Mouse (Mus musculus): ENCODE results near the gene Crct1. TPM values are rescaled to one million over a fixed set of nuclear protein-coding genes. Genes with fewer than 3 reads are reported as not detected.

Gene Crct1
- total and polyA plus RNA-seq, 2 experiments from 2014 or later, result 2.5 to 6.4 TPM

DNA sequence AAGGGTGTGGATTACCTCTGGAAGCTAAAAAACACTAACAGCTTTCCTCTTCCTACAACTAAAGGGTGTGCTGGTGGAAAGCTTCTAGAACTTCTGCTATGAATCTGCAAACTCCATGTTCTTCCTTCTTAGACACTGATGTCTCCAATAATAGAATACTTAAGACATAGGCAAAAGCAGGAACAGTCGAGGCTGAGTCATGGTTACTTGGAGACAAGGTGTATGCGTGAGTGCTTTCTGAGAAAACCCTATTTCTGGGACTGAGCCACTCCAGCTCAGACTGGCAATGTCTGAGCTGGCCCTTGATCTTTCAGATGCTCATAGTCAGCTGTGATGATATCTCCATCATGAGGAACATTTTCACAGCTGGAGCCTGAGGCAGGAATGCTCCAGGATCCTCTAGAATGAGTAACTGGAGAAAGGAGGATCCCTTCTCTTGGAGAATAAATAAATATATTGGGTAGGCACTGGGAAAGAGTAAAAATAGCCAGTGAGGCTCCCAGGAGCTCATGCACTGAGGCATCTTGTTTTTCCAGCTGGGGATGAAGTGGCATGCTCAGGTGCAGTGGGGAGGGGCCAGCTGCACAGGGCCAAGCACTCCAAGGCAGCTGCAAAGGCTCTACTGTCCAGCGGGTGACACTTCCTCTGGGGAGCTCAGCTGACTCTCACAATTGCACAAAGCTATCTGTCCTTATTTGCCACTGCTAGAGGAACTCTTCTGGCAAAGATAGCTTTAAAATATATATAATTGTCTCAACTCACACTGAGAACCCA, 8.1 kb upstream of the Crct1 start:
- no peaks in the 10 kb centered on the region for H3K36me3 ChIP-seq (ENCODE audit: insufficient read depth, low read length)
- no peak overlapping the region for H3K27ac ChIP-seq (ENCODE audit: low read depth, low read length)
- H3K4me3 ChIP-seq (ENCODE audit: low read depth, low read length), result no peak overlapping the region
- no peaks in the 10 kb centered on the region for H3K4me1 ChIP-seq (ENCODE audit: insufficient read depth, low read length)
- ATAC-seq (ENCODE audit: low FRiP score), result no peak
- TF ChIP-seq CTCF (IDR thresholded peaks at IDR 0.05), result no peak
- 85% methylated on average over 3 of the region's 3 CpGs for WGBS
- H3K4me2 ChIP-seq (ENCODE audit: low read depth, low read length, poor library complexity, severe bottlenecking), result no peak overlapping the region
- no peak overlapping the region for H3K9ac ChIP-seq (replicated peaks; ENCODE audit: low read length, poor library complexity, severe bottlenecking)
- no peaks in the 10 kb centered on the region for H3K9me3 ChIP-seq (ENCODE audit: low read length)
- no peak for DNase-seq (ENCODE audit: low spot score)
- no peaks in the 10 kb centered on the region for H3K27me3 ChIP-seq (ENCODE audit: insufficient read depth, low read length)

- Histone ChIP-seq H3K4me3 (ENCODE audit: low read depth, low read length) (no peak overlapping the region), H3K9me3 (ENCODE audit: low read length) (no peaks in the 10 kb centered on the region), H3K27ac (ENCODE audit: low read depth, low read length) (no peak overlapping the region), H3K4me2 (ENCODE audit: low read depth, low read length, poor library complexity, severe bottlenecking) (no peak overlapping the region), H3K36me3 (ENCODE audit: insufficient read depth, low read length) (no peaks in the 10 kb centered on the region), H3K27me3 (ENCODE audit: insufficient read depth, low read length) (no peaks in the 10 kb centered on the region), H3K4me1 (ENCODE audit: insufficient read depth, low read length) (no peaks in the 10 kb centered on the region), H3K9ac (replicated peaks; ENCODE audit: low read length, poor library complexity, severe bottlenecking) (no peak overlapping the region)
- ATAC-seq (ENCODE audit: low FRiP score) (no peak), DNase-seq (ENCODE audit: low spot score) (no peak)
- WGBS, result 94% methylated on average over 1 of the region's 1 CpGs
- TF ChIP-seq CTCF (IDR thresholded peaks at IDR 0.05), result no peak
Observed at GRCm38 (mm10) chr3:93021171-93021570, 5.7 kb upstream of the Crct1 start.

- no peak within 1 kb of the TSS for H3K9ac ChIP-seq (replicated peaks; ENCODE audit: low read length, poor library complexity, severe bottlenecking)
- H3K36me3 ChIP-seq (ENCODE audit: insufficient read depth, low read length), result no peaks in the 10 kb centered on the region
- ATAC-seq (ENCODE audit: low FRiP score) (no peak), DNase-seq (ENCODE audit: low spot score) (no peak)
- H3K4me1 ChIP-seq (ENCODE audit: insufficient read depth, low read length), result no peaks in the 10 kb centered on the region
- no peak within 1 kb of the TSS for H3K4me3 ChIP-seq (ENCODE audit: low read depth, low read length)
- no peak within 1 kb of the TSS for H3K4me2 ChIP-seq (ENCODE audit: low read depth, low read length, poor library complexity, severe bottlenecking)
- WGBS, result 95% methylated on average over 2 of the region's 2 CpGs
- H3K9me3 ChIP-seq (ENCODE audit: low read length), result no peaks in the 10 kb centered on the region
- H3K27me3 ChIP-seq (ENCODE audit: insufficient read depth, low read length), result no peaks in the 10 kb centered on the region
- TF ChIP-seq CTCF (IDR thresholded peaks at IDR 0.05), result no peak
- H3K27ac ChIP-seq (ENCODE audit: low read depth, low read length), result no peak within 1 kb of the TSS
Observed at GRCm38 (mm10) chr3:93018960-93019359, 3.5 kb upstream of the Crct1 start, which contains the start of gene Lce1m. Gene Lce1m, minus strand, starts transcription at chr3:93019060.

- WGBS, result 15% methylated on average over 5 of the region's 5 CpGs
- Histone ChIP-seq H3K9ac (replicated peaks; ENCODE audit: low read length, poor library complexity, severe bottlenecking) (peak overlapping the region; percentile 53), H3K4me2 (ENCODE audit: low read depth, low read length, poor library complexity, severe bottlenecking) (peak overlapping the region; percentile 95), H3K27ac (ENCODE audit: low read depth, low read length) (no peak overlapping the region), H3K4me1 (ENCODE audit: insufficient read depth, low read length) (no peaks in the 10 kb centered on the region), H3K9me3 (ENCODE audit: low read length) (no peaks in the 10 kb centered on the region), H3K27me3 (ENCODE audit: insufficient read depth, low read length) (no peaks in the 10 kb centered on the region), H3K36me3 (ENCODE audit: insufficient read depth, low read length) (no peaks in the 10 kb centered on the region), H3K4me3 (ENCODE audit: low read depth, low read length) (peak overlapping the region; percentile 56)
- ATAC-seq (ENCODE audit: low FRiP score), result no peak
- no peak for TF ChIP-seq CTCF (IDR thresholded peaks at IDR 0.05)
- DNase-seq (ENCODE audit: low spot score), result no peak
Observed at GRCm38 (mm10) chr3:93014871-93015270, 616 bp downstream of the Crct1 start.

DNA sequence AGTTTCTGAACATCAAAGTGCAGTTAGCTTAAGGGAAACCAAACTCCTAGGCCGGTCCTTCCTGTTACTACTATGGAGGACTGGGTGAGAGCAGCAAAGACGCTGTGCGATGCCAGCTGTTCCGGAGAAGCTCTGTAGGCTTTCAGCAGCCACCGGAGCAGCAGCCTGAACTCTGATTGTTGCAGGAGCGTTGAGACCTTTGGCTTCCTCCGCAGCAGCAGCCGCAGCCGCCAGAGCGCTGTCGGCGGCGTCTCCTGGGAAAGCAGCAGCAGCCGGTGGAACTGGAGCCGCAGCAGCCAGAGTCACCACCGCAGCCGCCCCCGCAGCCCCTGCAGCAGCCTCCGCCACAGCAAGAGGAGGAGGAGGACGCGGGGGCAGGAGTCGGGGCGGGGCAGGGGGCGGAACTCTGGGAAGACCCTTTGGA, 1.1 kb downstream of the Crct1 start:
- TF ChIP-seq CTCF (IDR thresholded peaks at IDR 0.05), result peak; percentile 24
- Histone ChIP-seq H3K4me3 (ENCODE audit: low read depth, low read length) (peak overlapping the region; percentile 56), H3K4me2 (ENCODE audit: low read depth, low read length, poor library complexity, severe bottlenecking) (peak overlapping the region; percentile 95), H3K27ac (ENCODE audit: low read depth, low read length) (no peak overlapping the region), H3K4me1 (ENCODE audit: insufficient read depth, low read length) (no peaks in the 10 kb centered on the region), H3K27me3 (ENCODE audit: insufficient read depth, low read length) (no peaks in the 10 kb centered on the region), H3K36me3 (ENCODE audit: insufficient read depth, low read length) (no peaks in the 10 kb centered on the region), H3K9me3 (ENCODE audit: low read length) (no peaks in the 10 kb centered on the region), H3K9ac (replicated peaks; ENCODE audit: low read length, poor library complexity, severe bottlenecking) (peak overlapping the region; percentile 53)
- peak; percentile 57 for DNase-seq (ENCODE audit: low spot score)
- whole genome bisulfite sequencing, result under 1% methylated on average over 24 of the region's 24 CpGs
- ATAC-seq (ENCODE audit: low FRiP score), result peak; percentile 77

- no peaks in the 10 kb centered on the region for H3K4me1 ChIP-seq (ENCODE audit: insufficient read depth, low read length)
- no peaks in the 10 kb centered on the region for H3K27me3 ChIP-seq (ENCODE audit: insufficient read depth, low read length)
- no peak overlapping the region for H3K4me3 ChIP-seq (ENCODE audit: low read depth, low read length)
- no peak overlapping the region for H3K4me2 ChIP-seq (ENCODE audit: low read depth, low read length, poor library complexity, severe bottlenecking)
- H3K9ac ChIP-seq (replicated peaks; ENCODE audit: low read length, poor library complexity, severe bottlenecking), result no peak overlapping the region
- 58% methylated on average over 4 of the region's 4 CpGs for WGBS
- no peak overlapping the region for H3K27ac ChIP-seq (ENCODE audit: low read depth, low read length)
- ATAC-seq (ENCODE audit: low FRiP score), result no peak
- no peaks in the 10 kb centered on the region for H3K36me3 ChIP-seq (ENCODE audit: insufficient read depth, low read length)
- no peak for DNase-seq (ENCODE audit: low spot score)
- no peak for TF ChIP-seq CTCF (IDR thresholded peaks at IDR 0.05)
- no peaks in the 10 kb centered on the region for H3K9me3 ChIP-seq (ENCODE audit: low read length)
Observed at GRCm38 (mm10) chr3:93002843-93003242, 12.6 kb downstream of the Crct1 start.
